Mouse (Mus musculus): ENCODE results near the gene Flot1.

The Flot1 gene

GRCm38 (mm10) chr17:35822964-35823937, at the start of gene Flot1:
Gene Flot1, plus strand, starts transcription at chr17:35823230.
- peak; percentile 67 for DNase-seq (ENCODE audit: low spot score)

DNA sequence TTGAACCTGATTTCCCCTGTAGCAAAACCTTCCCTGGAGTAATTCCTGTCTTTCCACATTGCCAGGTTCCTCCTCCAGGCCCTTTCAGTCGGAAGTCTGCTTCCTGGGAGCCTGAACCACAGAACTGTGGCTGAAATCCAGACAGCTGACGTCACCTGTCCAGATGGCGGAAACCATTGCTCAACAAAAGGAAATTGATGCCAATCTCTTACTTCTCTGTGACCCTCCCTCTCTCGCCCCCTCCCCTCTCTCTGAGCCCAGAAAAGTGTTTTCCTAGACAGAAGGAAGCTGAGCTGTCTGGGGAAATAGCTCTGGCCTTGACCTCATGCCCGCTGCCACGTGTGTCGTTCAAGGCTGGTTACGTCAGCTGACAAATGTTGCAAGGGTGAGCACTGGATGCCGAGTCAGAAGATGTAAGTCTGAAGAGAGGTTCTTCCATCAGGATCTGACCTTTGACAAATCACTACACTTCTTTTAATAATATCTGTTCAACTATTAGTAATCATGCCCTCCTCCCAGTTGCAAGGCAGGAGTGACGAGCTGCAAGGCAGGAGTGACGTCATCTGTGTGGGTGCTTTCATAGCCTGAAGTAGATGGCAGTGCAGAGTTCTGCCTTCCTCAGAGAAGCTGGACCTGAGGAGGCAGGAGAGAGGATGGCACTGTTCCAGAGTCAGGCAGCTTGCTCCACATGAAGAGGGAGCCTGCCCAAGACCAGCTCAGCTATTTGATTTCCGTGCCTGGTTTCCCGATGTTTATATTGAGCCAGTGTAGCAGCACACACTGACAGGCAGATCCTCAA, 46.0 kb upstream of the Flot1 start:
- DNase-seq (ENCODE audit: low spot score), result no peak

- no peak for DNase-seq (ENCODE audit: low spot score)
Measured at GRCm38 (mm10) chr17:35778965-35779364, 44.1 kb upstream of the Flot1 start.

GRCm38 (mm10) chr17:35779466-35780205, 43.4 kb upstream of the Flot1 start:
- no peak for DNase-seq (ENCODE audit: low spot score)

DNA sequence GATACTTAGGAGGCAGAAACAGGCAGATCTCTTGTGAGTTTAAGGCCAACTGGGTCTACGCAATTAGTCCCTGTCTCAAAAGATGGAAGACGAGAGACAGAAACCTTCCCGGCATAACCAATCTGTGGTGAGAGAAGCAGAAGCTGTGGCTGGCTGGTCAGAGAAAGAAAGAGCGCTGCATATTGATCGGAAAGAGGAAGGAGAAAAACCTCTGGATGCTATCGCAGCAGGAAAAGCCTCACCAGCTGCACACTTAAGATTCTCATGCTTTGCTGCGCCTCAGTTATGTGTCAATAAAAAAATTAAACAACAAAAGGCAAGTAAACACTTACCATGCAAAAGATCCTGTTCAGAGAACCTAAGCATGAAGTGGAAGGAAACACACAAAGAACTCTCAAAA, 42.7 kb upstream of the Flot1 start:
- no peak for DNase-seq (ENCODE audit: low spot score)

DNA sequence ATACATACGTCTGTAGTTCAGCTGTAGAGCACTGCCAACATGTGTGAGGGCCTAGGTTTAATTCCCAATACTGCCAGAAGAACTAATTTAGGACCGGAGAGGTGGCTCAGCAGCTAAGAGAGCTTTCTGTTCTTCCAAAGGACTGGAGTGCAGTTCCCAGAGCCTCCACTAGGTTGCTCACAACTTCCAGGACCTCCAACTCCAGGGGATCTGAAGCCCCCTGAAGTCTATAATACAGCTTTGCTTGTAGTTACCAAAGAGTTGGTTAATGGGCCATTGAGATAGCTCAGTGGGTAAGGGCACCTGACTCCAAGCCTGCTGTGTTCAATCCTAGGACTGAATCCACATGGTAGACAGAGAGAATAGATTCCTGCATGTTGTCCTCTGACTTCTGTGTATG, 40.6 kb upstream of the Flot1 start:
- no peak for DNase-seq (ENCODE audit: low spot score)

DNA sequence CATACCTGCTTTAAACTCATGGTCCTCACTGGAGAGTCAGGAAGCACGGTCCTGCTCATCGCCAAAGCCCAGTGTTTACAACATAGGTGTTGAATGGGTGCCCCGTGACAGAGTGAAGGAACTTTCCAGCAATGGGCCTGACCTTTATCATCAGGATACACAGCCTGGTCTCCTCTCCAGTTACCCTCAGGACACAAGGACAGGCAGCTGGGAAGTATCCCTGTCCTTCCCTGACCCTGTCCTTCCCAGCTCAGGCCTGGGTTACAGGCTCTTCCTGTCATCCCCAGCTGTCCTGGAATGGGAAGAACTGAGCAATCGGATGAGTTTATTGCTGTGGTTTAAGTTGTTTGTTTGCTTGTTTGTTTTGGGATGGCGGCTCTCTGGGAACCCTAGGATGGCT, 40.1 kb upstream of the Flot1 start:
- DNase-seq (ENCODE audit: low spot score), result no peak

DNA sequence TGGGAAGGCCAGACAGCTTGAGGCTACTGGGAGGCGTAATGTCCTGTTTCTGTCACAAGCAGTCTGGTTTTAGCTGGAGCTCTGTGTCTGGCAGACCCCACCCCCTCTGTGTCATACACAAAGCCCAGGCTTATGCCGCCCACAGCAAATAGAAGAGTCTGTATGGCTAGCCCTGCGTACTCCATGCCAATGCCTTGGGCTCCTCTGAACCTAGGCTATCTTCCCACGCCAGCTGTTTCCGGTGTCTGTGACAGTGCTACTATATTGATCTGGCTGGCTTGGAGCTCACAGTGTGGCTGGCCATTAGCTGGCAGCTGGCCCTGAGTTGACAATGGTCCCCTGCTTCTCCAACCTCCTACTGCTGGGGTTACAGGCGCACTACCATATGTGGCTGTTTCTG, 39.1 kb upstream of the Flot1 start:
- DNase-seq (ENCODE audit: low spot score), result no peak

DNA sequence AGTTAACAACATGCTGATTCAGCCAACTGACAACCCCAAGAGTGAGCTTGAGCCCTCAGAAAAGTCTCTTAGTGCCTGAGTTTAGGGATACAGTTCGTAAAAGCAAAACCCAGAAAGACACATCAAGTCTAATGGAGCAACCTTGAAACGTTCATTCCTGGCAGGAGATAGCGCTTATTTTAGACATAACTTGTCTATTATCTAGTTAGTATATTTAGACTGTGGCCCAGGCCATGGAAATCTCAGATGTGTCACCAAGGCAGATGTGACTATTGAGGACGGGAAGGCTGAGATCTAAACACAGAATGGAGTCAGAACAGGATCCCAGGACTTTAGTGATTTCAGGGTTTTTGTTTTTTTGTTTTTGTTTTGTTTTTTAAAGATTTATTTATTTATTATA, 37.9 kb upstream of the Flot1 start:
- no peak for DNase-seq (ENCODE audit: low spot score)

DNA sequence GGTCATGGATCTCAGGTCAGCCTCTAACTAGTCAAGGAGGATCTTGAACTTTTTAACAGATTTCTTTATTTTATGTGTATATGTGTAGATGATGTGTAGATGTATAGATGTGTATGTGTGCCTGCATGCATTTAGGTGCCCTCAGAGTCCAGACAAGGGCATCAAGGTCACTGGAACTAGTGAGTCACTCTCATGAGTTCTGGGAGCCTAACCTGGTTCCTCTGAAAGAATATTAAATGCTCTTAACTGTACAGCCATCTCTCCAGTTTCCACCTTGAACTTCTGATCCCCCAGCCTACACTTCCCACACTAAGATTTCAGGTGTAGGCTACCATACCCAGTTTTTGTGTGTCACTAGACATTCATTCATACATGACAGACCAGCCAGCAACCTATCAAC, 35.5 kb upstream of the Flot1 start:
- no peak for DNase-seq (ENCODE audit: low spot score)

- DNase-seq (ENCODE audit: low spot score), result no peak
Measured at GRCm38 (mm10) chr17:35788025-35788424, 35.0 kb upstream of the Flot1 start.

DNA sequence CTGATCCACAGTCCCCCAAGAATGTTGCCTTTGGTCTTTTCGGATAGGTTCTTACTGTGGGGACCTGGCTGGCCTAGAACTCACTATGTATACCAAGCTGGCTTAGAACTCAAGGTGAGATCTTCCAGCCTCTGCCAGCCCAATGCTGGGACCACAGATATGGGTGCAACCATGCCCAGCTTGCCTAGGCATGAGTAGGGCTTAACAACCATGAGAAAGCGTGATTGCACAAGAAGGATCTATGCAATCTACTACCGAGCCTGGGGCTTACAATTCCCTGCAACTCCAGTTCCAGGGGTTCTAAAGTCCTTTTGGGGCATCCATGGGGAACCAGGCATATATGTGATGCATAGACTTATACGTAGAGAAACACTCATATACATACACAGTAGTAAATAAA, 32.1 kb upstream of the Flot1 start:
- DNase-seq (ENCODE audit: low spot score), result no peak

DNA sequence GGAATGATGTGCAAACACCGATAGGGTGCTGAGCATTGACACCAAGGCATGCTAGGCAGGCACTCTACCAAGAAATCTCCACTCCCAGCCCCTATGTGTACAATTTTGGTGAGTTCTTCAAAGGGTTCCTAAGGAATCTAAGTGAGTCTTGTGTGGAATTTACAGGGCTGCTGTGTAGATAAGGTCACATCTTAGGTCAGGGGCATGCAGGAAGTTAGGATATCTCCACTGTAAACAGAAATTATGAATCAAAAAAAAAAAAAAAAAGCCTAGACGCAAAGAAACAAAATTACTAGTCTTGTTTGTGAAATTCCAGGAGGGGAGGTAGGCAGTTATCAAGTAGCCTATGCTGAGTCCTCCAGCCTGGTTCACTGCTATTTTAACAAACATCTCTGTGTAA, 30.2 kb upstream of the Flot1 start:
- no peak for DNase-seq (ENCODE audit: low spot score)

DNA sequence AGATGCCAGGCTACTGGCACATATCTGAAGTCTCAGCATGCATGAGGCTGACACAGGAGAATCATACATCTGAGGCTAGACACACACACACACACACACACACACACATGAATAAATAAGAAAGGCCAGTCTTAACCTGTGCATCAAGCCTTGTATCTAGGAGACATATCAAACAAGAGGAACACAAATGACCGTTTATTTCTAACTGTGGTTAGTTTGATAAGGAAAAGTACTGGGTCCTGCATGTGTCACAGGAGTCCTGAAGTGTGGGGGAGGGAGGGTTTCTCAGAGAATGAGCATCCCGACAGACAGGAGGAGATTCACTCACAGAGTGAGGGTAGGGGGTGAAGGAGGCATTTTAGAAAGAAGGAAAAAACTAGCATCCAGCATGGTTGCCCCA, 27.9 kb upstream of the Flot1 start:
- no peak for DNase-seq (ENCODE audit: low spot score)

DNA sequence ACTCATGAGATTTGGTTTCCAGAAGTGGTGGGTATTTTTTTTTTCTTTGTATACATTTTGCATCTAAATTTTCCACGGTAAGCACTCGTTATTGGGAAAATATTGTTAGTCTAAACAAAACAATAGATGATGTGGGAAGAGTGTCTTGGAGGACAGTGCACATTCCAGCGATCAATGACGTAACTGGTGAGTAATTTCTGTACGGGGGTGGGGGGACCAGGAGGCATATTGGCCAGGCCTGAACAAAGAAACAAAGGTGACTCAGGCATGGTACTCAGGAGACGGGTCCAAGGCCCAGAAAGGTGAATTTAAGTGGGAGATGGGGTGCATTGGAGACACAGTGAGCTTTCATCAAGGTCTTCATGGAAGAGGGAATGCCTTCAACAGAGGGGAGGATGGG, 27.4 kb upstream of the Flot1 start:
- DNase-seq (ENCODE audit: low spot score), result no peak

DNA sequence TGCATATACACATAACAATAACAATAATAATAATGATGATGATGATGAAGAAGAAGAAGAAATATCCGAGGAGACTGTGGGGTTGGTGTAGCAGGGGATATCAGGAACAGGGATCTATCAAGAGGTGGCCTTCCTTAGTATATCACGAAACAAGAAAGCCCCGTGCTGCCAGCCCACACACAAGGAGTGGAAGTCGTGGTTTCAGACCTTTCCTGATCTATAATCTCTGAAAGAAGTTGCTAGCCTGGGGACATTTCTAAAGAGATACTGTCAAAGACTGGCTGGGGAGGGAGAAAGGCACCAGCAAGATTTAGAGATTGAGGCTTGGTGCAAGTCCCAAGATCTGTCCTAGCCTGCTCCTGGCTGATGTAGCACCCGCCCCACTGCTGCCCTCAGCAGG, 26.2 kb upstream of the Flot1 start:
- no peak for DNase-seq (ENCODE audit: low spot score)

DNA sequence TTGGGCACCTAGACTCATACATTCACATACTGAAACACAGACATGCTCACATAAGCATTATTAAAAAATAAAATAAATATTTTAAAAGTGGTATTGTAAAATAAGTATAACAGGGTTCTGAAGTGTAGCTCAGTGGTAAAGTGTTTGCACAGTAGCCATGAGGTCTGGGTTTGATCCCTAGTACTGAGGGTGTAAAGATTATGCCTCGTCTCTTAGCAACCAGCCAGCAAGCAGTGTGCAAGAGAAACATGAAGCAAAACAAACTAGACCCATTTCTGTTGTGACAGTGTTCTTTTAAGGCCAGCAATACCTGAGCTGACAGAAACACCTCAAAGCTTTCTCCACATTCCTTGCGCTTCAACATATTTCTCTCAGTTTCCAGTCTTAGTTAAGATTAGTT, 22.1 kb upstream of the Flot1 start:
- DNase-seq (ENCODE audit: low spot score), result no peak

DNA sequence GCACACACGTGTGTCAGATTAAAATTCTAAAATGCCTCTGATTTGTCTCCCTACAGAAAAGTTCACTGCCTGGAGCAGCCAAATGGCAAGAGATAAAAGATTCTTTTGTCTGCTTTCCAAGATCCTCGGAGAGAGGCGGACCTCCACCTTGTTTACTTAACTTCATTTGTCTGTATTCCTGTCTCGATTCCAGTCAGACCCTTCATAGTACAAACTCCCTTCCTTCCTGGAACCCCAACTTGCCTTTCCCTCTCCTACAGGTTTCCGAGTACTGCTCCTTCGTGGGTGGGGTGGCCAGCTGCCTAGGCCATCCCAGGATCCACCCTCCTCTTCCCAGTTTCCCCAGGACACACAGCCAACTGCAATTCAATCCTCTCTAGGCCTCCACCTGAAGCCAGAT, 20.0 kb upstream of the Flot1 start:
- DNase-seq (ENCODE audit: low spot score), result no peak

DNA sequence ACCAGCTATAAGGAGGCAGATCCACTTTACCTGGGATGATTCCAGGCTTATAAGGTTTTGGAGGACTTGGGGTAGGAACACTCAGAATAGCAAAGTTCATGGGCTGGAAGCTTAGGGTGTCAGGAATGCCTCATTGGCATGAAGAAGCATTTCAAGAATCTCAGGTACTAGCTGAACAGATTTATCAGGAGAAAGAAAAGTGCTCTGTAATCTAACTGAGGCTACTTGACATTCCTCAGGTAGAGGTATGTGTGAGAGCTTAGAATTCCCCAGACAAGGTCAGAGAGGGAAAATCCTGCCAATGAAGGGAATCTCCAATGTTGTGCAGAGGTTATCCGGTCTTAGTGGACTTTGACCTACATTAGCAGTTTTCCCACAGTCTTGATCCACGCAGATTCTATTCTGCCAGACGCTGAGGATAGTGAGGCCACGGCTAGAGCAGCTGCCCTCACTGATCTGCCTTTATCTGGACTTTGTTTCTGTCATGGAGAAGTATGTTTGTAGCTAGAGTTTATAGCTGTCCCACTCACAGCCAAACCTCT, 19.1 kb upstream of the Flot1 start:
- DNase-seq (ENCODE audit: low spot score), result no peak

DNA sequence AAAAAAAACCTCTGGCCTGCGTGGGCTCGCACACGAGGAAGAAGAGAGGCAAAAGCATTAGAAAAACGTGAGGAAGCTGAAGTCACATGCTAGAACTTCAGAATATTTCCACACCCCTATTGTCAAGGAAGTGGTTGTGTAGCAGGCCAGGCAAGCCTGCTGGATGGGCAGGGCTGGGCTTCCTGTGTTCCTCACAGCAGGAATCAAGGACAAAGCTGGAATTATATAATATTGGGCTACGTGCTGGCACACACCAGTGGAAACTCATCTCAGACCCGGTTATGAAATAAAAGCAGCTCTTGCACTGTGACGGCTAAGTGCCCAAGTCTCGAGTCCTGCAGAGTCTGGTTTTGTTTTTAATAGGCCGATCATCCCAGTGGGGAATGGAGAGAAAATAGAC, 15.0 kb upstream of the Flot1 start:
- DNase-seq (ENCODE audit: low spot score), result no peak

GRCm38 (mm10) chr17:35809395-35809794, 13.6 kb upstream of the Flot1 start:
- DNase-seq (ENCODE audit: low spot score), result no peak

All from spleen, adult 12 weeks (tissue).